Mouse (Mus musculus) urinary bladder, postnatal 25 days (tissue): ENCODE measurements around the gene Olfr50.

Experiments used
- DNase-seq: peaks from one replicate; pipeline ENCODE4 v3.0.0; 2022; ENCODE audit warnings: low spot score

The Olfr50 gene

DNA sequence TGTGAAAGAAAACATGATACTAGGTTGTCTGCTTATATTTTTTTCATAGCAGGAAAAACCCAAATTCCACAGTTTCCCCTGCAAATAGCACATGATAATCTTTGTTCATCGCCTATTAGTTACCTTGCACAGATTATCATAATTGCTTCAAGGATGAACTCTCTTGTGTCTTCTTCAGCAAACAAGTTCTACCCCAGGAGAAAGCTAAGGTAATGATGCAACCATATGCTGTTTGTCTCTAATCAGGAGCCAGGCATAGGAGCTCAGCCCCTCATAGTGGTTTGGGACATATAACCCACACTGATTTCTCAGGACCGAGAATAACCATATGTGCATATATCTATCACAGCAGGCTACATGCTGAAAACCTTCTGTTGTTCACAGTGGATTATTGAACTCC is at the start of gene Olfr50:
Gene Olfr50, plus strand, starts transcription at position 301 of the 400 bp plus-strand sequence.
- no peak for DNase-seq

DNA sequence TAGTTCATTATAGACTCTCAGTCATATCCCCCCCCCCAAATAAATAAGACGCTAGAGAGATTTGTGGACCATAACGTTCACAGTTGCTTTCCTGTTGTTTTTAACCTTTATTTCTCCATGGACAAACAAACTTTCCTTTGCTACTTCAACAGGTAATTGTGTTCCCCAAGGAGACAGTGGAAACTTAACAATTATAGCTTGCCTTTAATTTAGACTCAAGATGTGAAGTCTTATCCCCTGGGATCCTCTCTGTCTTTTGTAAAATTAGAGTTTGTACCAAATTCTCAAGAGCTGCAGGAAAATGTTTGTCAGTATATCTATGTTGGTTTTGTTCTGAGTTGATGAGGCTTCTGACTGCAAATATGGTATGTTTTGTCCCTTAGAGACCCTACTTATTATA is 6.4 kb upstream of the Olfr50 start, which contains the start of gene Olfr348:
Gene Olfr348, plus strand, starts transcription at position 301 of the 400 bp plus-strand sequence.
- DNase-seq, result no peak

DNA sequence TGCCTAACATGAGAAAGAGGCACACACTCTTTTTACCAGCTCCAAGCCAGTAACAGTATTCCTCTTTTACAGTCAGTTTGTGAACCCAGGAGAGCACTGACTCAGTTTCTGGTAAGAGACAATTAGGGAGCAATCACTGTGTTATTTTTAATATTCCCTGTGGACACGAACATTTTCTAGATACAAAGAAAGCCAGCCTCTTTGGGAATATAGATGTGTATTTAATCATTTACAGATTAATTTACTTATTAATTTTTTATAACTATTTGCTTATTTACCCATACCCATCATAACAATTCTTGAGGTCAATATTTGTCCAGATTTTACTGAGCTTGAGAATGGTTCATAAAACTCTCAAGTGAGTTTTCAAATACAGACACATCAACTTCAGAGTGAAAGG is 26.6 kb downstream of the Olfr50 start, which contains the start of gene Olfr3:
Gene Olfr3, minus strand, starts transcription at position 101 of the 400 bp plus-strand sequence.
- no peak for DNase-seq

DNA sequence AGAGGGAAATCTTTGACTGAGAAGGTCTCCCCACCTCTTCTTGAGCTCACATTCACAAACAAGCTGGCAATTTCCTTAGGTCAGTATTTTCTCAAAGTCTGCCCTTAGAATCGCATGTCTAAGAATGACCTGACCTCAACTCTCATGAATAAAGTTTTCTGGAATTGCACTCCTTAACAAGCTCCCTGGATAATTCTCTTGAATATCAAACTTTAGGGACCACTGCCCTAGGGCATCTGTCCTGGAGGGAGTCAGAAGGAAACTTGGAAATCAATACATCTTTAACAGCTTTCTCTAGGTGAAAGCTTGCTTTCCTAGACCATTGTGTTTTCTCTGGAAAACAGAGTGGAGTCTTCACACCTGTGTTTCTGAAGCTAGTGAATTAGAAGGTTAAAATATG is 55.7 kb downstream of the Olfr50 start, which contains the start of gene Olfr350:
Gene Olfr350, plus strand, starts transcription at position 301 of the 400 bp plus-strand sequence.
- DNase-seq, result no peak
